Mouse (Mus musculus) heart, embryonic 11.5 days (tissue): ENCODE data around the gene Naa10. TPM values are rescaled to one million over a fixed set of nuclear protein-coding genes. Genes with fewer than 3 reads are reported as not detected.

Source experiments
- ATAC-seq: fragments of 200-750 bp; cut with Nextera tagmentation; replicated peaks from 2 replicates; pipeline ENCODE4 v1.8.0; 2017; ENCODE audit warnings: moderate library complexity; ENCODE audit not compliant: insufficient number of reproducible peaks, low FRiP score, low TSS enrichment
- H3K27ac ChIP-seq: fragments of 300-500 bp; sonication (generic); 2 replicates; pipeline ENCODE4 v1.5.1; 2014; ENCODE audit warnings: mild to moderate bottlenecking, low read depth, low read length
- H3K27me3 ChIP-seq: fragments of 300-500 bp; sonication (generic); 2 replicates; pipeline ENCODE4 v1.6.1; 2014; ENCODE audit warnings: mild to moderate bottlenecking, low read length, mixed read lengths; ENCODE audit not compliant: control insufficient read depth, insufficient read depth
- H3K36me3 ChIP-seq: fragments of 300-500 bp; sonication (generic); 2 replicates; pipeline ENCODE4 v1.6.1; 2014; ENCODE audit warnings: mild to moderate bottlenecking, low read length, moderate library complexity, mixed read lengths; ENCODE audit not compliant: control insufficient read depth, insufficient read depth
- H3K4me1 ChIP-seq: fragments of 300-500 bp; sonication (generic); 2 replicates; pipeline ENCODE4 v1.6.1; 2014; ENCODE audit warnings: low read length; ENCODE audit not compliant: control insufficient read depth, insufficient read depth
- H3K4me2 ChIP-seq: fragments of 300-500 bp; sonication (generic); 2 replicates; pipeline ENCODE4 v1.6.1; 2014; ENCODE audit warnings: mild to moderate bottlenecking, moderate library complexity
- H3K4me3 ChIP-seq: fragments of 300-500 bp; sonication (generic); 2 replicates; pipeline ENCODE4 v1.5.1; 2014; ENCODE audit warnings: low read depth, low read length
- H3K9ac ChIP-seq: fragments of 300-500 bp; sonication (generic); 2 replicates; pipeline ENCODE4 v1.6.1; 2014; ENCODE audit warnings: mild to moderate bottlenecking, low read depth, low read length, moderate library complexity
- H3K9me3 ChIP-seq: fragments of 300-500 bp; sonication (generic); replicated peaks from 2 replicates; pipeline ENCODE4 v1.6.1; 2016; ENCODE audit warnings: low read length; ENCODE audit not compliant: control insufficient read depth
- WGBS: fragments of 180-500 bp; shearing (Covaris S2); extraction: QIAGEN DNeasy Blood & Tissue Kit; methylation state at CpG from one replicate; pipeline ENCODE4 v1.1.7; 2014; ENCODE audit not compliant: insufficient replicate concordance; 5-methylcytosine and 5-hydroxymethylcytosine counted together
- polyA plus RNA-seq: library from polyadenylated mRNA; unstranded; fragments of >200 nt; fragmentation: Nextera tagmentation; extraction: Ambion mirVana; gene quantifications from 2 replicates; pipeline ENCODE4 v1.2.1, GENCODE M21; 2014

Naa10 gene
- polyA plus RNA-seq, 1 experiment from 2014 or later = 94.3 TPM

GRCm38 (mm10) chrX:73880194-73881035 lies 41.3 kb downstream of the Naa10 start:
- no peaks in the 10 kb centered on the region for H3K36me3 ChIP-seq
- peak overlapping the region; percentile 39 for H3K4me3 ChIP-seq
- H3K9ac ChIP-seq = no peak overlapping the region
- ATAC-seq = no peak
- H3K4me1 ChIP-seq = no peaks in the 10 kb centered on the region
- H3K4me2 ChIP-seq = peak overlapping the region; percentile 63
- H3K27me3 ChIP-seq = peaks cover 30% of the 10 kb centered on the region
- H3K27ac ChIP-seq = no peak overlapping the region
- H3K9me3 ChIP-seq = no peaks in the 10 kb centered on the region
- WGBS = 13% methylated on average over 30 of the region's 48 CpGs

DNA sequence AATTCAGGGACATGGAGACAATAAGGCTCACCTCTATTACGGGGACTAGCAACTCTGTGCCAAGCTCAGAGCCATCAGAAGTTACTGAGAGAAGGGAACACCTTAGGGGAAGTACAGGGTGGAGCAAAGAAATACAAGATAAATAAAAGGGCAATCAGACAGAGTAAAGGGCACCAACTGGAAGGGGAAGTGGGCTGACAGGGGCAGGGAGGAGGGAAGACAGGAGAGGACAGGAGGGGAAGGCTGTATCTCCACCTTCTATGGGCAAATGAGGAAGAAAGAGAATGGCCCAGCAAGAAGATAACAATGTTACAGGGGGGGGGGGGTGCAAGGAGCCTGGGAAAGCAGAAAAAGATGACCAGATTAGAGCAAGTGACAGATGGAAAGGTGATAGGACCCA lies 44.7 kb downstream of the Naa10 start:
- H3K4me2 ChIP-seq = no peak overlapping the region
- H3K9ac ChIP-seq = no peak overlapping the region
- H3K27ac ChIP-seq = no peak overlapping the region
- H3K36me3 ChIP-seq = no peaks in the 10 kb centered on the region
- peaks cover 33% of the 10 kb centered on the region for H3K27me3 ChIP-seq
- no peak for ATAC-seq
- no peaks in the 10 kb centered on the region for H3K9me3 ChIP-seq
- no peak overlapping the region for H3K4me3 ChIP-seq
- WGBS = 56% methylated on average over 1 of the region's 1 CpGs
- no peaks in the 10 kb centered on the region for H3K4me1 ChIP-seq

DNA sequence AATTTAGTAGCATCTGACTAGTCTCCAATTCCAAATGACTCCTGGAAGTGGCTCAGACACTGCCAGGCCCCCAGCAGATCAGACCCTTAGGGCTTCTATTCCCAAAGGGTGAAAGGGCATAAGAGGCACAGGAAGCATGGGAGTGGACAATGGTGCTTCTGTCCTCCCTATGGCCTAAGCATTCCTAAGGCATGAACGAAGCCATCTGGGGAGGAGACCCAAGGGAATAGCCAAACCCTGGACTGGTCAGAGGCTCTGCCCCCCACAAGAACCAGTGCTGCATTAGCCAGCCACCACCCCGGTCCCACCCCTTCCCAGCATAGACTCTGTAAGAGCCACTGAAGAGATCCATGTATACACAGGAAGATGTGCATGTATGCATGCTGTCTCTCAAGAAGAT lies 45.9 kb downstream of the Naa10 start:
- ATAC-seq = no peak

GRCm38 (mm10) chrX:73871956-73872355 lies 49.8 kb downstream of the Naa10 start:
- 47% methylated on average over 1 of the region's 1 CpGs for WGBS
- ATAC-seq = no peak

More for the DNA sequence above, 45.9 kb downstream of the Naa10 start:
- H3K4me1 ChIP-seq = no peaks in the 10 kb centered on the region
- no peak overlapping the region for H3K27ac ChIP-seq
- no peaks in the 10 kb centered on the region for H3K9me3 ChIP-seq
- H3K4me2 ChIP-seq = no peak overlapping the region
- no peak overlapping the region for H3K9ac ChIP-seq
- WGBS = 70% methylated on average over 2 of the region's 2 CpGs
- peaks cover 31% of the 10 kb centered on the region for H3K27me3 ChIP-seq
- H3K36me3 ChIP-seq = no peaks in the 10 kb centered on the region
- H3K4me3 ChIP-seq = no peak overlapping the region

DNA sequence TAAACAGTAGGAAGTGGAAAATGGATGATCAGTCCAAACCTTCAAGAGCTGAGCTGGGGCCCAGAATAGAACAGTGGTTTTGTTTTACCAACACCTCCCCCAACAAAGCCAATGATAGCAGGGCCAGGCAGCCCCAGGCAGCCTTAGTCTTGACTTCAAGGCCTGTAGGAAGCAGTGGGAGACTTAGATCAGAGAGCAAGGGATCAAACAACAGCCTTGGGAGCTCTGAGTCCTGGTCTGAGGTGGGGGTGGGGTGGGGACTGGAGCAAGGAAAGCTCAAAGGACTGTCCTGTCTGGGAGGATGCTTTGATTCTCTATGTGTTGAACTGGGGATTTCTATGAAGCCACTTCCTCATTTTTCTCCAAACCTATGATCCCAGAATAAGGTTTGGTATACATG lies 50.3 kb downstream of the Naa10 start:
- Histone ChIP-seq H3K4me2 (no peak overlapping the region), H3K27me3 (peaks cover 6% of the 10 kb centered on the region), H3K9ac (no peak overlapping the region), H3K27ac (no peak overlapping the region), H3K4me3 (no peak overlapping the region), H3K36me3 (no peaks in the 10 kb centered on the region), H3K4me1 (no peaks in the 10 kb centered on the region), H3K9me3 (no peaks in the 10 kb centered on the region)
- no peak for ATAC-seq

More at GRCm38 (mm10) chrX:73871956-73872355, 49.8 kb downstream of the Naa10 start:
- H3K27me3 ChIP-seq = peaks cover 10% of the 10 kb centered on the region
- H3K9me3 ChIP-seq = no peaks in the 10 kb centered on the region
- no peak overlapping the region for H3K4me3 ChIP-seq
- H3K9ac ChIP-seq = no peak overlapping the region
- no peak overlapping the region for H3K4me2 ChIP-seq
- H3K36me3 ChIP-seq = no peaks in the 10 kb centered on the region
- no peaks in the 10 kb centered on the region for H3K4me1 ChIP-seq
- no peak overlapping the region for H3K27ac ChIP-seq

DNA sequence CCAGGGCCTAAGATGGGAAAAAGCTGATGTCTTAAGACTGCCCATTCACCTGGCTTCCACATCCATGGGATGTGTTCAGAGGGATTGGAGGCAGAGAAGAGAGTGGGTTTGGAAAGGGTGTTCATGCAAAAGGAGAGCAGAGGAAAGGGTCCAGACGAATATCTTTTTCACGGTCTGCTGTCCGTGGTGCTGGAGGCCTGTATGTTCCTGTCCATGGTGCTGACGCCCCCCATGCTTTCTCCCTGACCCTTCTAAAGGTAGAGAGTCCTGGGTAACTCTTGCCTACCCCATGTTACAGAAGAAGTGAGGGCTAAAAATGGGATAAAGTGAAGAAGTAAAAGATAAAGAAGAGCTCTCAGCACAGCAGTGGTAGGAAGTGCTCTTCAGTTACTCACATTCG lies 52.4 kb downstream of the Naa10 start:
- WGBS = 14% methylated on average over 5 of the region's 5 CpGs
- Histone ChIP-seq H3K4me3 (no peak overlapping the region), H3K36me3 (no peaks in the 10 kb centered on the region), H3K27me3 (no peaks in the 10 kb centered on the region), H3K27ac (no peak overlapping the region), H3K4me2 (no peak overlapping the region), H3K4me1 (no peaks in the 10 kb centered on the region), H3K9me3 (no peaks in the 10 kb centered on the region), H3K9ac (no peak overlapping the region)
- ATAC-seq = no peak

GRCm38 (mm10) chrX:73867852-73868251 lies 53.9 kb downstream of the Naa10 start:
- Histone ChIP-seq H3K27ac (no peak overlapping the region), H3K4me2 (no peak overlapping the region), H3K9me3 (no peaks in the 10 kb centered on the region), H3K27me3 (no peaks in the 10 kb centered on the region), H3K36me3 (no peaks in the 10 kb centered on the region), H3K4me1 (no peaks in the 10 kb centered on the region), H3K4me3 (no peak overlapping the region), H3K9ac (no peak overlapping the region)
- 73% methylated on average over 1 of the region's 1 CpGs for WGBS
- ATAC-seq = no peak

DNA sequence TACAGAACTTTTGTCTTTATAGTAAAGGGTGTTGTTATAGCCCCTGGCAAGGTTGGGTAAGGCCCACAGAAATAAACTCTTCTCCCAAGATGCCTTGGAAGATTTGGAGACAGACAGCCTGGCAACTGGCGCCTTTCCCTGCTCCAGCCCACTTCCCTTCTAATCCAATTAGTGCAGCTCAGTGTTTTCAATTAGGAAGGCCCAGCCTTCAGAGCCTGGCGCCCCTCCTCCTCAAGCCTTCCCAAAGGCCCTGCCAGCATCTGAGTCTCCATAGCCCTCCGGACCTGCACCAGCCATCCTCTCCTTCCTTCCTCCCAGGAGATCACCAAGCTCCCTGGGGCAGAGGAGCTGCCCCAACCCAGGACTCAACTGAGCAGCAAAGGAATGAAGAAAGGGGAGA lies 54.5 kb downstream of the Naa10 start:
- peaks cover 5% of the 10 kb centered on the region; the same call in 1 of the 2 replicates for H3K27me3 ChIP-seq
- no peaks in the 10 kb centered on the region for H3K9me3 ChIP-seq
- 34% methylated on average over 3 of the region's 3 CpGs for WGBS
- ATAC-seq = no peak
- H3K36me3 ChIP-seq = no peaks in the 10 kb centered on the region
- H3K9ac ChIP-seq = no peak overlapping the region
- no peak overlapping the region for H3K4me3 ChIP-seq
- no peaks in the 10 kb centered on the region for H3K4me1 ChIP-seq
- no peak overlapping the region for H3K4me2 ChIP-seq
- H3K27ac ChIP-seq = no peak overlapping the region
